Mouse (Mus musculus) MEL (cell line): ENCODE measurements at regions not wholly inside any gene's neighbourhood (a gene's known extent, or its start where the extent isn't known, plus 50 kb on each side); places are given as distances from the start of the nearest gene placed in this dataset.

Experiments
- DNase-seq: peaks from one replicate; pipeline ENCODE4 v3.0.0; 2011; ENCODE audit warnings: low read depth, low spot score
- H3K27ac ChIP-seq: 2 replicates; pipeline ENCODE4 v1.5.1; 2012; ENCODE audit warnings: low read depth, mild to moderate bottlenecking, control low read depth, low read length, moderate library complexity; ENCODE audit not compliant: control insufficient read depth
- H3K27me3 ChIP-seq, 2 experiments: fragments of 150-350 bp in 1 of 2; sonication (generic) in 1 of 2; 2 replicates each; pipeline ENCODE4 v1.6.1; 2012; ENCODE audit warnings: low read length in 2 of 2, mild to moderate bottlenecking in 2 of 2, improper control_type of control experiment in 1 of 2, moderate library complexity in 1 of 2; ENCODE audit not compliant: insufficient read depth in 2 of 2, control insufficient read depth in 1 of 2
- H3K36me3 ChIP-seq, 2 experiments: 2 replicates each; pipeline ENCODE4 v1.6.1; 2012 to 2014; ENCODE audit warnings: low read length in 2 of 2, improper control_type of control experiment in 1 of 2, inconsistent platforms in 1 of 2, mild to moderate bottlenecking in 1 of 2; ENCODE audit not compliant: insufficient read depth in 2 of 2, control insufficient read depth in 1 of 2
- H3K4me1 ChIP-seq, 2 experiments: fragments of 150-350 bp in 1 of 2; sonication (generic) in 1 of 2; 2 replicates each; pipeline ENCODE4 v1.6.1; 2012; ENCODE audit warnings: low read length in 2 of 2, improper control_type of control experiment in 1 of 2, mild to moderate bottlenecking in 1 of 2; ENCODE audit not compliant: insufficient read depth in 2 of 2, control insufficient read depth in 1 of 2
- H3K4me3 ChIP-seq, 2 experiments: fragments of 150-350 bp in 1 of 2; sonication (generic) in 1 of 2; 2 replicates each; pipeline ENCODE4 v1.5.1; 2012; ENCODE audit warnings: low read depth in 2 of 2, low read length in 2 of 2, mild to moderate bottlenecking in 2 of 2, moderate library complexity in 2 of 2, control low read depth in 1 of 2, improper control_type of control experiment in 1 of 2; ENCODE audit not compliant: control insufficient read depth in 1 of 2, insufficient read depth in 1 of 2
- H3K79me2 ChIP-seq: 2 replicates; pipeline ENCODE4 v1.6.1; 2012; ENCODE audit warnings: mild to moderate bottlenecking, low read length, moderate library complexity; ENCODE audit not compliant: control insufficient read depth, poor library complexity, insufficient read depth
- H3K9ac ChIP-seq: 2 replicates; pipeline ENCODE4 v1.6.1; 2012; ENCODE audit warnings: low read depth, mild to moderate bottlenecking, control low read depth, low read length, moderate library complexity; ENCODE audit not compliant: control insufficient read depth, poor library complexity, severe bottlenecking
- H3K9me3 ChIP-seq: fragments of 150-350 bp; sonication (generic); replicated peaks from 2 replicates; pipeline ENCODE4 v1.6.1; 2012; ENCODE audit warnings: mild to moderate bottlenecking, low read length, improper control_type of control experiment, moderate library complexity; ENCODE audit not compliant: insufficient read depth
- BHLHE40 ChIP-seq: IDR thresholded peaks from 2 replicates; pipeline ENCODE4 v1.6.1; 2012; ENCODE audit warnings: low read depth, mild to moderate bottlenecking, inconsistent platforms, low read length, improper control_type of control experiment, borderline replicate concordance
- CHD2 ChIP-seq: IDR thresholded peaks from 2 replicates; pipeline ENCODE4 v1.6.1; 2011; ENCODE audit warnings: low read length, improper control_type of control experiment
- CTCF ChIP-seq, 3 experiments: IDR thresholded peaks in 2 of 3; conservative IDR thresholded peaks in 1 of 3; 2 replicates each; pipeline ENCODE4 v1.5.1; 2011 to 2012; ENCODE audit warnings: low read length in 3 of 3, low read depth in 2 of 3, mild to moderate bottlenecking in 2 of 3, improper control_type of control experiment in 1 of 3, inconsistent platforms in 1 of 3, mixed read lengths in 1 of 3, moderate library complexity in 1 of 3; ENCODE audit not compliant: control insufficient read depth in 1 of 3, insufficient read depth in 1 of 3, poor library complexity in 1 of 3, severe bottlenecking in 1 of 3
- EP300 ChIP-seq, 2 experiments: IDR thresholded peaks; 2 replicates each; pipeline ENCODE4 v1.6.1; 2011; ENCODE audit warnings: improper control_type of control experiment in 2 of 2, low read length in 2 of 2, low read depth in 1 of 2, mild to moderate bottlenecking in 1 of 2
- ETS1 ChIP-seq: IDR thresholded peaks from 2 replicates; pipeline ENCODE4 v1.6.1; 2012; ENCODE audit warnings: low read depth, mild to moderate bottlenecking, inconsistent platforms, low read length, improper control_type of control experiment, moderate library complexity
- GABPA ChIP-seq: IDR thresholded peaks from 2 replicates; pipeline ENCODE4 v1.6.1; 2012; ENCODE audit warnings: low read depth, mild to moderate bottlenecking, inconsistent platforms, low read length, improper control_type of control experiment, moderate library complexity
- GATA1 ChIP-seq: IDR thresholded peaks from 2 replicates; pipeline ENCODE4 v1.6.1; 2011; ENCODE audit warnings: low read depth, low read length, improper control_type of control experiment
- MAZ ChIP-seq: IDR thresholded peaks from 2 replicates; pipeline ENCODE4 v1.6.1; 2012; ENCODE audit warnings: low read depth, mild to moderate bottlenecking, inconsistent platforms, low read length, improper control_type of control experiment
- MEF2A ChIP-seq: IDR thresholded peaks from 2 replicates; pipeline ENCODE4 v1.6.1; 2014; ENCODE audit warnings: low read depth, mild to moderate bottlenecking, inconsistent platforms, low read length, improper control_type of control experiment; ENCODE audit not compliant: poor library complexity, insufficient replicate concordance, severe bottlenecking; ENCODE audit errors: extremely low read depth
- NRF1 ChIP-seq: IDR thresholded peaks from 2 replicates; pipeline ENCODE4 v1.6.1; 2014; ENCODE audit warnings: low read depth, mild to moderate bottlenecking, inconsistent platforms, low read length, improper control_type of control experiment, moderate library complexity; ENCODE audit not compliant: poor library complexity, insufficient read depth, severe bottlenecking
- RAD21 ChIP-seq: IDR thresholded peaks from 2 replicates; pipeline ENCODE4 v1.6.1; 2011; ENCODE audit warnings: mild to moderate bottlenecking, low read depth, low read length, improper control_type of control experiment
- RCOR1 ChIP-seq: IDR thresholded peaks from 2 replicates; pipeline ENCODE4 v1.6.1; 2012; ENCODE audit warnings: low read depth, mild to moderate bottlenecking, inconsistent platforms, low read length, improper control_type of control experiment
- SMC3 ChIP-seq: IDR thresholded peaks from 2 replicates; pipeline ENCODE4 v1.6.1; 2011; ENCODE audit warnings: low read depth, low read length, improper control_type of control experiment
- TBP ChIP-seq: IDR thresholded peaks from 2 replicates; pipeline ENCODE4 v1.8.0; 2011; ENCODE audit warnings: low read depth, low read length, improper control_type of control experiment
- USF2 ChIP-seq, 2 experiments: IDR thresholded peaks; 2 replicates each; pipeline ENCODE4 v1.6.1; 2011 to 2012; ENCODE audit warnings: improper control_type of control experiment in 2 of 2, low read length in 2 of 2, borderline replicate concordance in 1 of 2, inconsistent platforms in 1 of 2, low read depth in 1 of 2, mild to moderate bottlenecking in 1 of 2; ENCODE audit not compliant: insufficient read depth in 1 of 2

GRCm38 (mm10) chr3:149827181-149827580 is 836.8 kb upstream of the Adgrl2 start:
- TF ChIP-seq TBP (no peak), ETS1 (no peak), EP300 (IDR thresholded peaks at IDR 0.05; ENCODE audit: low read depth in 1 of 2, low read length in 2 of 2) (no peak)
- Histone ChIP-seq H3K4me1 (no peaks in the 10 kb centered on the region), H3K9ac (no peak overlapping the region), H3K4me3 (no peak overlapping the region), H3K27me3 (no peaks in the 10 kb centered on the region), H3K36me3 (no peaks in the 10 kb centered on the region), H3K9me3 (no peaks in the 10 kb centered on the region), H3K27ac (no peak overlapping the region), H3K79me2 (no peaks in the 10 kb centered on the region)
- no peak for DNase-seq

- Histone ChIP-seq H3K36me3 (no peaks in the 10 kb centered on the region), H3K4me3 (no peak overlapping the region), H3K4me1 (no peaks in the 10 kb centered on the region), H3K27me3 (no peaks in the 10 kb centered on the region), H3K79me2 (no peaks in the 10 kb centered on the region), H3K9ac (no peak overlapping the region), H3K9me3 (no peaks in the 10 kb centered on the region), H3K27ac (no peak overlapping the region)
- DNase-seq, result no peak
- TF ChIP-seq GABPA (no peak), EP300 (IDR thresholded peaks at IDR 0.05; ENCODE audit: low read depth in 1 of 2, low read length in 2 of 2) (no peak), CHD2 (no peak), BHLHE40 (no peak), CTCF (IDR thresholded peaks at IDR 0.05 in 2 of 3, conservative IDR thresholded peaks at IDR 0.05 in 1 of 3; ENCODE audit: control insufficient read depth in 1 of 3, insufficient read depth in 1 of 3, low read depth in 2 of 3, low read length in 3 of 3, poor library complexity in 1 of 3, severe bottlenecking in 1 of 3) (no peak), RAD21 (no peak), USF2 (IDR thresholded peaks at IDR 0.05; ENCODE audit: borderline replicate concordance in 1 of 2, insufficient read depth in 1 of 2, low read depth in 1 of 2, low read length in 2 of 2) (no peak), MEF2A (no peak), SMC3 (no peak), MAZ (no peak), TBP (no peak), GATA1 (no peak)
These were observed 836.4 kb upstream of the Adgrl2 start for GRCm38 (mm10) chr3:149826757-149827156.

GRCm38 (mm10) chr3:149820670-149821069 is 830.3 kb upstream of the Adgrl2 start:
- Histone ChIP-seq H3K9me3 (no peaks in the 10 kb centered on the region), H3K36me3 (no peaks in the 10 kb centered on the region), H3K27ac (no peak overlapping the region), H3K79me2 (no peaks in the 10 kb centered on the region), H3K27me3 (no peaks in the 10 kb centered on the region), H3K4me1 (no peaks in the 10 kb centered on the region), H3K9ac (no peak overlapping the region), H3K4me3 (no peak overlapping the region)
- TF ChIP-seq NRF1 (no peak), TBP (no peak), RCOR1 (no peak)
- no peak for DNase-seq
